Mouse (Mus musculus) spleen, postnatal 4 days (tissue): ENCODE results near the gene Tsnaxip1.

Source experiments
- DNase-seq, 2 experiments: peaks; one replicate each; pipeline ENCODE4 v3.0.0; 2022; ENCODE audit warnings: low spot score in 2 of 2

Tsnaxip1 gene

GRCm38 (mm10) chr8:105860143-105860981 lies 32.8 kb downstream of the Tsnaxip1 start, which contains the start of gene Nutf2:
Nutf2 (plus strand) TSS chr8:105860580.
- peak; percentile 91 to 93 for DNase-seq

- DNase-seq: peak in 1 of 2 experiments; percentile 34
Observed at GRCm38 (mm10) chr8:105861951-105862350, 34.4 kb downstream of the Tsnaxip1 start.

- no peak for DNase-seq
Observed at GRCm38 (mm10) chr8:105866364-105867029, 39.0 kb downstream of the Tsnaxip1 start.

- DNase-seq: no peak
Observed at GRCm38 (mm10) chr8:105874301-105874700, 46.8 kb downstream of the Tsnaxip1 start.

- peak; percentile 89 to 95 for DNase-seq
Observed at GRCm38 (mm10) chr8:105880754-105881520, 53.4 kb downstream of the Tsnaxip1 start, which contains the start of gene Edc4. Edc4 (plus strand) TSS chr8:105880881.

- DNase-seq: no peak
Observed at GRCm38 (mm10) chr8:105889756-105890465, 62.4 kb downstream of the Tsnaxip1 start.

- no peak for DNase-seq
Observed at GRCm38 (mm10) chr8:105890870-105891269, 63.3 kb downstream of the Tsnaxip1 start.

- DNase-seq: no peak
Observed at GRCm38 (mm10) chr8:105892432-105892831, 64.9 kb downstream of the Tsnaxip1 start.

- DNase-seq: peak in 1 of 2 experiments; percentile 46
Observed at GRCm38 (mm10) chr8:105893339-105893738, 65.8 kb downstream of the Tsnaxip1 start, which contains the start of gene Nrn1l. Nrn1l (plus strand) TSS chr8:105893567.
